Mouse (Mus musculus) midbrain, embryonic 15.5 days (tissue): ENCODE measurements around the gene Traf3ip1. TPM values are rescaled to one million over a fixed set of nuclear protein-coding genes. Genes with fewer than 3 reads are reported as not detected.
A peak's percentile ranks its signal among the peaks of the same experiment; 100 is the strongest.

ENCODE experiments used
- ATAC-seq: fragments of 200-750 bp; cut with Nextera tagmentation; replicated peaks from 2 replicates; pipeline ENCODE4 v1.8.0; 2017; ENCODE audit warnings: moderate TSS enrichment
- H3K27ac ChIP-seq: fragments of 300-500 bp; sonication (generic); 2 replicates; pipeline ENCODE4 v1.5.1; 2015; ENCODE audit warnings: mild to moderate bottlenecking, inconsistent platforms
- H3K27me3 ChIP-seq: fragments of 300-500 bp; sonication (generic); replicated peaks from 2 replicates; pipeline ENCODE4 v1.6.1; 2015; ENCODE audit warnings: inconsistent platforms
- H3K36me3 ChIP-seq: fragments of 300-500 bp; sonication (generic); replicated peaks from 2 replicates; pipeline ENCODE4 v1.6.1; 2015; ENCODE audit warnings: inconsistent platforms
- H3K4me1 ChIP-seq: fragments of 300-500 bp; sonication (generic); 2 replicates; pipeline ENCODE4 v1.6.1; 2015; ENCODE audit warnings: inconsistent platforms
- H3K4me2 ChIP-seq: fragments of 300-500 bp; sonication (generic); 2 replicates; pipeline ENCODE4 v1.6.1; 2015; ENCODE audit warnings: inconsistent platforms, mild to moderate bottlenecking, moderate library complexity
- H3K4me3 ChIP-seq: fragments of 300-500 bp; sonication (generic); 2 replicates; pipeline ENCODE4 v1.5.1; 2015; ENCODE audit warnings: mild to moderate bottlenecking, inconsistent platforms
- H3K9ac ChIP-seq: fragments of 300-500 bp; sonication (generic); 2 replicates; pipeline ENCODE4 v1.6.1; 2015; ENCODE audit warnings: mild to moderate bottlenecking, inconsistent platforms
- H3K9me3 ChIP-seq: fragments of 300-500 bp; sonication (generic); 2 replicates; pipeline ENCODE4 v1.6.1; 2016; ENCODE audit warnings: inconsistent platforms
- WGBS: fragments of 180-500 bp; shearing (Covaris S2); methylation state at CpG from one replicate; pipeline ENCODE4 v1.1.7; 2015; ENCODE audit warnings: mixed read lengths; 5-methylcytosine and 5-hydroxymethylcytosine counted together
- polyA plus RNA-seq: library from polyadenylated mRNA; unstranded; fragments of >200 nt; fragmentation: Nextera tagmentation; extraction: Ambion mirVana; gene quantifications from 2 replicates; pipeline ENCODE4 v1.2.1, GENCODE M21; 2015

Traf3ip1 gene
- polyA plus RNA-seq, 1 experiment from 2014 or later = 11.4 TPM

DNA sequence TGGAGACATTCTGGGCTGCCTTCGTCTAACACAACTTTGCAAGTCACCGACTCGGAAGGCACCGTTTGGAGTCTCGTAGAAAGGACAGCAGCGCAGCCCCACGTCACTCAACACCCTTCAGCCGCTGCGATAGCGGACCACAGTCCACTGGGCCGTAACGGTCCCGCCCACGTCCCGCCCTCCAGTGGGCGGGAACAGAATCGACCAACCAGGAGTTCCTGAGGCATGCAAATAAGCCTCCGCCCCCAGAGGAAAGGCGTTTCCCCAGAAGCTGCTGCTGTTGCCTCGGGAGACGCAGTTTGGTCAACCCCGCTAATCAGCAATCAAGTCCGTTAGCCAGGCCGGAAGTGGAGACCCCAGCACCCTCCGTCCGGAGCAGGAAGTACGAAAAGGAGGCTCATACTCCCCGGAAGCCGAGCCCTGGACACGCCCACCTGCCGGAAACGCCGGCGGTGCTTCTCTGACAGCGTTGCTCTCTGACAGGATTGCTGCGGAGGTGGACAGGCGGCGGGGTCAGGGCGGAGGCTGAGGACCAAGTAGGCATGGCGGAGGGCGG is 45.9 kb downstream of the Traf3ip1 start, which contains the start of gene Asb1:
Gene Asb1 (plus strand): TSS at position 274 of the 556 bp plus-strand sequence.
- Histone ChIP-seq H3K9me3 (no peaks in the 10 kb centered on the region), H3K27me3 (peaks cover 6% of the 10 kb centered on the region; the same call in 1 of the 2 replicates), H3K27ac (peak within 1 kb of the TSS; percentile 74), H3K4me3 (peak within 1 kb of the TSS; percentile 97), H3K36me3 (no peaks in the 10 kb centered on the region), H3K4me2 (peak within 1 kb of the TSS; percentile 97), H3K4me1 (peaks cover 23% of the 10 kb centered on the region), H3K9ac (peak within 1 kb of the TSS; percentile 86)
- under 1% methylated on average over 41 of the region's 41 CpGs for WGBS
- ATAC-seq = peak; percentile 98

DNA sequence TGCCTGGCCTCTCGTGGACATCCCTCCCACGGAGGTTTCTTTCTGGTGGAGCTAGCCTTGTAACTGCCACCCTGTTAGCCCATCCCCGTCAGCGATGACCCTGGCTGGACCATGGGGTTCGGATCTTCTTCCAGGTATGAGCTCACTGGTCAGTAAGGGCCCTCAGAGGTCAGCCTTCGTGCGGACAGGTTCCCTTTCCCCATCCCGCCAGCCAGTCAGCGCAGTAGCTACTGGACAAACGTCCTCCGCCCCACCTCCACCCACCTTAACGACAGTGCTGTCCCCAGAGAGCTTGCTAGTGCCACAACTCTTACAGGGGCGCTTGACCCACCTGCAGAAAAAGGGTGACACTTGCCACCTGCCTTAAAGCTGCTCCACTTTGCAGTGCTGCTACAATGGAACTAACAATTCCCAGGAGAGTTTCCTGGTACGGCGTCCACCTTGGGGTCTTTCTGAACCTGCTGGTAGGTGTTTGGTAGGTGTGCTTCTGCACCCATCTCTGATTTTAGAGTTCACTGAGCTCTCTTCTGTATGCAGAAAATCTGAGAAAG is 46.7 kb downstream of the Traf3ip1 start:
- Histone ChIP-seq H3K4me1 (peaks cover 23% of the 10 kb centered on the region), H3K36me3 (0 out of 2 replicates have a peak, but pooled peaks cover 3% of the 10 kb centered on the region), H3K4me3 (peak overlapping the region; percentile 97), H3K27ac (peak overlapping the region; percentile 74), H3K4me2 (peak overlapping the region; percentile 97), H3K9me3 (no peaks in the 10 kb centered on the region), H3K9ac (peak overlapping the region; percentile 86), H3K27me3 (peaks cover 6% of the 10 kb centered on the region; the same call in 1 of the 2 replicates)
- WGBS = 12% methylated on average over 15 of the region's 15 CpGs
- ATAC-seq = no peak

DNA sequence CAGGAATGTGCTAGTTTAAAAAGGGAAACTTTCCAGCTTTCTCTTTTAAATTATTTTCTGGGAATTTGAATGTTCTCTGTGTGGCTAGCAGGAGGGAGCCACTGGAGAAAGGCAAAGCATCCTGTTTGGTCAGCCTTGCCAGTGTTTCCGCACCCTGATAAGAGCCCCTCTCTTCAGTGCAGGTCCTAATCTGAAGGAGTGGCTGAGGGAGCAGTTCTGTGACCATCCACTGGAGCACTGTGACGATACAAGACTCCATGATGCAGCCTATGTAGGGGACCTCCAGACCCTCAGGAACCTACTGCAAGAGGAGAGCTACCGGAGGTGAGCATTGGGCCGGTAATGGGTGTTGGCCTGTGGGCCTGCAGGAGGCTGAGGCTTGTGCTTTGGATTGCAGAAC is 49.5 kb downstream of the Traf3ip1 start:
- peaks cover 10% of the 10 kb centered on the region for H3K36me3 ChIP-seq
- H3K4me1 ChIP-seq = peaks cover 31% of the 10 kb centered on the region
- no peak overlapping the region for H3K9ac ChIP-seq
- whole genome bisulfite sequencing = 89% methylated on average over 4 of the region's 4 CpGs
- no peak overlapping the region for H3K27ac ChIP-seq
- no peak overlapping the region for H3K4me3 ChIP-seq
- H3K4me2 ChIP-seq = no peak overlapping the region
- ATAC-seq = no peak
- H3K27me3 ChIP-seq = 0 out of 2 replicates have a peak, but pooled peaks cover 6% of the 10 kb centered on the region
- H3K9me3 ChIP-seq = no peaks in the 10 kb centered on the region

DNA sequence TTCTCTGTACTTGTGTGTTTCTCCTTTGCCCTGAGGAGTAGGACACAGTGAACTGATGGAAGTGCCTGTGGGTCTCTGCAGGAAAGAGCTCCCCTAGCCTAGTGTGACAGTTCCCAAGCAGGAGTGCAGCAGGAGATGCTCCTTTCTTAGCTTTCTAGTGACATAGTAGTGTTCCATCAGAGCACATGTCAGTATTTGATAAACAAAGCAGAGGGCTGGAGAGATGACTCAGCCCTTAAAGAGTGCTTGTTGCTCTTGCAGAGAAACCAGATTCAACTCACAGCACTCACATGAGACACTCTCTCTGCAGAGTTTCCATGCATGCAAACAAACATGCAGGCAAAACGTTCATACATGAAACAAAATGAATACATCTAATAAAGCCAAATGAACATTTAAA is 50.8 kb downstream of the Traf3ip1 start:
- Histone ChIP-seq H3K36me3 (peaks cover 10% of the 10 kb centered on the region), H3K9ac (no peak overlapping the region), H3K9me3 (no peaks in the 10 kb centered on the region), H3K4me2 (no peak overlapping the region), H3K4me3 (no peak overlapping the region), H3K4me1 (peaks cover 25% of the 10 kb centered on the region), H3K27ac (no peak overlapping the region), H3K27me3 (no peaks in the 10 kb centered on the region)
- no peak for ATAC-seq
- WGBS = 88% methylated on average over 1 of the region's 1 CpGs

DNA sequence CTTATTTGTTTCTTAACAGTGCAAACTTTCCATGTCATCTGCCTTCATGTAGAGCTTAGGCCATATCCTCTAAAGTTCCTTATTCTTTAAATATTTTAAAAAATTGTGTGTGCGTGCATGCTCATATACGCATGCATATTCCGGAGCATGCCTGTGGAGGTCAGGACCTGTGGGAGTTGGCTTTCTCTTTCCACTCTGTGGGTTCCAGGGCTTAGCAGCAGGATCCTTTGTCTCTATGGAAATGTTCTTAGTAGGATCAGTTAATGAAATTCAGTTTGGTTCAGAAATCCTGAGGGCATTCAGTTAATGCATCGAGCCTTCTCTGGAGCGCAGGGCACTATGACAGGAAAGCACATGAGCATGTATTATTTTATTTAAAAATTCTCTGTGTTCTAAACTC is 53.1 kb downstream of the Traf3ip1 start:
- H3K4me3 ChIP-seq = no peak overlapping the region
- H3K27me3 ChIP-seq = no peaks in the 10 kb centered on the region
- WGBS = 18% methylated on average over 5 of the region's 5 CpGs
- peaks cover 8% of the 10 kb centered on the region; the same call in 1 of the 2 replicates for H3K4me1 ChIP-seq
- H3K9me3 ChIP-seq = no peaks in the 10 kb centered on the region
- no peak for ATAC-seq
- H3K9ac ChIP-seq = no peak overlapping the region
- no peak overlapping the region for H3K4me2 ChIP-seq
- peaks cover 14% of the 10 kb centered on the region for H3K36me3 ChIP-seq
- no peak overlapping the region for H3K27ac ChIP-seq

DNA sequence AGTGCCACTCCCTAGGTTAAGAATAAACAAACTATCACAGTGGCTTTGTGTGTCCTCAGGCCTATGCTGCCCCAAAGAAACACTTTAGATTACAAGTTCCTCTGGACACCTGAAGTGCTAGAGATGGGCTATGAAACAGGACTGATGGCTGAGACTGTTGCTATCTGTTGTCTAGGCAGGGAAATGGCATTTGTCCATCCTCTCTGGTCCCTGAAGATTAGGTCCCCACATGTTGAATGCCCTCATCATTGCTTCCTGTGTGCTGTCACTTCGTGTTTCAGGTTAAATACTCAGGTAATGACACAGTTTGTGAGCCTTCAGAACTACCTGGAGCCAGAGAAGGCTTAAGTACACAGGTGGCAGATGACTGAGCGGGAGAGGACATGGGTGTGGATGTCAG is 54.6 kb downstream of the Traf3ip1 start:
- WGBS = 84% methylated on average over 2 of the region's 2 CpGs
- Histone ChIP-seq H3K4me2 (no peak overlapping the region), H3K9me3 (no peaks in the 10 kb centered on the region), H3K9ac (no peak overlapping the region), H3K27me3 (no peaks in the 10 kb centered on the region), H3K36me3 (peaks cover 18% of the 10 kb centered on the region), H3K27ac (no peak overlapping the region), H3K4me1 (peaks cover 8% of the 10 kb centered on the region; the same call in 1 of the 2 replicates), H3K4me3 (no peak overlapping the region)
- no peak for ATAC-seq

DNA sequence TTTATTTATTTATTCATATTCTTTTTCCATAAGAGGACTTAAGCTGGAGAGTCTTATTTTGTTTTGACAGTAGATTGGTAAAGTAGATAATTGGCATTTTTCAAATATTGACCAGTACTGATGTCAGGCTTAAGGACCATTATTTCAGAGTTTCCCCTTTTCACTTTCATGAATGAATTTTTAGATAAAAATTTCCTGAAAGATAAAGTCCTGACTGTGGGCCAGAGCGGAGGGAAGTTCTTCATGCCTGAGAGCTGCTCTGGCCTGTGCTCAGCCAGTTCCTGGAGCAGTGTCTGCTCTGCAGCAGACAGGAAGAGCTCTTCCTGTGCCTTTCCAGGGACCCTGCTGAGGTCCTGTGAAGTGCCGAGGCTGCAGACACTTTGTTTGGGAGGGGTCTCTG is 62.7 kb downstream of the Traf3ip1 start:
- 71% methylated on average over 2 of the region's 2 CpGs for WGBS
- peaks cover 21% of the 10 kb centered on the region; the same call in 1 of the 2 replicates for H3K36me3 ChIP-seq

DNA sequence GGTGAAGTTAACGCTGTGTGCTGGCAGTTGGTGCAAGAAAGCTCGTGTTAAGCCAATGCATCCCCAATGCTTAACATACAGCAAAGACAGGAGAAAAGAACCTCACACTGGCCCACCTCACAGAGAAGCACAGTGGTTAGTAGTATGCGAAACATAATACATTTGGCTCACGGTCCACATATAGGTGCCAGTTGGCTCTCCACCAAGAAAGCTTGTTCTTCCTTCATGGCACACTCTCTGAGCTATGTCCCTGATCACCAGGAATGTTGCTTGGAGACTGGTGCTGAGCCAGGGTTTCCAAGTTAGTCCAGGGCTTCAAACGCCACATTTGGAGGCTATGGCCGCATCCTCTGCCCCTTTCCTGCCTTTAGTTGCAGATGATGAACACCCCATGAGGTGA is 66.8 kb downstream of the Traf3ip1 start:
- Histone ChIP-seq H3K27me3 (no peaks in the 10 kb centered on the region), H3K9ac (no peak overlapping the region), H3K27ac (no peak overlapping the region), H3K36me3 (no peaks in the 10 kb centered on the region), H3K4me2 (no peak overlapping the region), H3K9me3 (no peaks in the 10 kb centered on the region), H3K4me1 (no peaks in the 10 kb centered on the region), H3K4me3 (no peak overlapping the region)
- no peak for ATAC-seq
- WGBS = 83% methylated on average over 6 of the region's 6 CpGs

More for the DNA sequence above, 62.7 kb downstream of the Traf3ip1 start:
- no peaks in the 10 kb centered on the region for H3K9me3 ChIP-seq
- H3K27ac ChIP-seq = no peak overlapping the region
- H3K4me2 ChIP-seq = no peak overlapping the region
- ATAC-seq = no peak
- H3K9ac ChIP-seq = no peak overlapping the region
- H3K4me3 ChIP-seq = no peak overlapping the region
- no peaks in the 10 kb centered on the region for H3K4me1 ChIP-seq
- H3K27me3 ChIP-seq = no peaks in the 10 kb centered on the region

DNA sequence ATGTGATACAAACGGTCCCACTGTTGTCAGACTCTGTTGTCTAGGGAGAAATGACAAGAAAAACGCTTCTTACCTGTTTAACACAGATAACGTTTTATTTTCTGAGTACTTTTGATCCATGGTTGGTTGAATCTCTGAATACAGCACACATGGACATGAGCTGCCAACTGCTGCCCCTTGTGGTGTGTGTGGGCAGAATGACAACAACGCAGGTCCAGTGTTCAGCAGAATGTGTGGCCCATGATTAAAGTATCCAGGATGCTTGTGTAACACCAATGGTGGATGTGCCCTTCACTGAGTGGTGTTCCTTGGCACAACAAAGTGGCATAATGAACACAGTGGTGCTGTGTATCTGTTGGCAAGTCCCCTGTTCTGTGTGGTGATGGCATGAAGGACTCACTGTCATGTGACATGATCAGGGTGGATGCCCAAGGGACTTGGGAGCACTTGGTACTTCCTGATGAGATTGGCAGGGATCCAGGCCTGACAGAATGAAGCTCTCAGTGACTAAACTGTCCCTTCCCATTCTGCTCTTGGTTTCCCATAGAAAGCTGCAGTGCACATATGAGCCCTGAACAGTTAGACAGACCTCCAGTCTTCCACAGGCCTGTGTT is 68.6 kb downstream of the Traf3ip1 start:
- no peaks in the 10 kb centered on the region for H3K36me3 ChIP-seq
- no peaks in the 10 kb centered on the region for H3K27me3 ChIP-seq
- no peak overlapping the region for H3K27ac ChIP-seq
- H3K4me1 ChIP-seq = no peaks in the 10 kb centered on the region
- ATAC-seq = no peak
- no peak overlapping the region for H3K4me2 ChIP-seq
- no peak overlapping the region for H3K9ac ChIP-seq
- WGBS = 87% methylated on average over 4 of the region's 4 CpGs
- H3K4me3 ChIP-seq = no peak overlapping the region
- H3K9me3 ChIP-seq = no peaks in the 10 kb centered on the region

DNA sequence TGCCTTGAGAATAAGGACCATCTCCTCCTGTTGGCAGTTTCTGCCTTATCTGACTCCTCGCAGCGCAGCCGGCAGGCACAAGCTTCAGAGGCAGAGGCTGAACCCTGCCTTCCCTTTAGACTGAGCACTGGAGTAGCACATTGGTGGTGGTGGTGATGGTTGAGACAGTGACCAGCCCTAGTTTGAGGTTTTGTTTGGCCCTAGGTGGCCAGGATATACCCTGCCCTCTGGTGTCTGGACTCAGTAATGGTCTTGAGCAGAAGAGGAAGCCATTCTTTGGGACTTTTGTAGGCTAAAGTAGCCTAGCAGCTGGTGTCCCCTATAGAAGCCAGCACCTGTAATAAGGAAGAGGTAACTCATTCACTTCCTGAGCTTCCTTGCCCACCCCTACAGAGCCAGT is 69.6 kb downstream of the Traf3ip1 start:
- H3K27ac ChIP-seq = no peak overlapping the region
- H3K9me3 ChIP-seq = no peaks in the 10 kb centered on the region
- 82% methylated on average over 3 of the region's 3 CpGs for WGBS
- ATAC-seq = no peak
- H3K4me3 ChIP-seq = no peak overlapping the region
- no peak overlapping the region for H3K4me2 ChIP-seq
- H3K9ac ChIP-seq = no peak overlapping the region
- H3K36me3 ChIP-seq = no peaks in the 10 kb centered on the region
- H3K27me3 ChIP-seq = no peaks in the 10 kb centered on the region
- no peaks in the 10 kb centered on the region for H3K4me1 ChIP-seq

DNA sequence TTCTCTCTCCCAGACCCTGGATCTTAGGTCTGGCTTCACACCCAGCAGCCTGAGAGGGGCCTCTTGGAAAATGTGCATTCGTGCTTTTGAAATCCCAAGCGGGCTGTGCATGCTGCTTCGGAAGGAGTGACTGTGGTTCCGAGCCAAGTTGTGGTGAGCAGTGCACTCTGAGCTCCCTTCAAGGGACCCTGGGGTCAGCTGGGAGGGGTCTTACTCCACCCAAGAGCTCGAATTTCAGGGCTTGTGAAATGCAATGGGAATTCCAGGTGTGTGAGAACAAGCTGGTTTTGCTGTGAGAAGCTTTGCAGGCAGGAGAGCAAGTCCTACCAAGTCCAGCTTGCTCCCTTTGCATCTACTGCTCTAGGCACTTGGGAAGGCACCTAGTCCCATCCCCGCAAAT is 70.2 kb downstream of the Traf3ip1 start:
- no peak overlapping the region for H3K4me2 ChIP-seq

DNA sequence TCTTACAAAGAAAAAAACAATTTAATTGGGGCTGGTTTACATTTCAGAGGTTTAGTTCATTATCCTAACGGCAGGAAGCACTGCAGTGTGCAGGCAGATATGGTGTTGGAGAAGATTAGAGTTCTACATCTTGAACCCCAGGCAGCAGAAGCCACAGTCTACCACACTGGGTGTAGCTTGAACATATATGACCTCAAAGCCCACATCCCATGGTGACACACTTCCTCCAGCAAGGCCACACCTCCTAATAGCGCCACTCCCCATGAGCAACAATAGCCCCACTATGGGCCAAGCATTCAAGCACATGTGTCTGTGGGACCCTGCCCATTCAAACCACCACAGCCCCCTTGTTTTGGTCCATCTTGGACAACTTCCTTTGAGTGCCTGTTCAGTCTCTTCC is 72.8 kb downstream of the Traf3ip1 start:
- H3K4me3 ChIP-seq = no peak overlapping the region
- 81% methylated on average over 2 of the region's 2 CpGs for WGBS
- H3K9me3 ChIP-seq = no peaks in the 10 kb centered on the region
- H3K36me3 ChIP-seq = no peaks in the 10 kb centered on the region
- H3K9ac ChIP-seq = no peak overlapping the region
- H3K27ac ChIP-seq = no peak overlapping the region
- ATAC-seq = no peak
- no peak overlapping the region for H3K4me2 ChIP-seq
- no peaks in the 10 kb centered on the region for H3K4me1 ChIP-seq
- no peaks in the 10 kb centered on the region for H3K27me3 ChIP-seq

More for the DNA sequence above, 70.2 kb downstream of the Traf3ip1 start:
- WGBS = 69% methylated on average over 6 of the region's 6 CpGs
- Histone ChIP-seq H3K4me1 (no peaks in the 10 kb centered on the region), H3K4me3 (no peak overlapping the region), H3K36me3 (no peaks in the 10 kb centered on the region), H3K27me3 (no peaks in the 10 kb centered on the region), H3K27ac (no peak overlapping the region), H3K9me3 (no peaks in the 10 kb centered on the region), H3K9ac (no peak overlapping the region)
- no peak for ATAC-seq

DNA sequence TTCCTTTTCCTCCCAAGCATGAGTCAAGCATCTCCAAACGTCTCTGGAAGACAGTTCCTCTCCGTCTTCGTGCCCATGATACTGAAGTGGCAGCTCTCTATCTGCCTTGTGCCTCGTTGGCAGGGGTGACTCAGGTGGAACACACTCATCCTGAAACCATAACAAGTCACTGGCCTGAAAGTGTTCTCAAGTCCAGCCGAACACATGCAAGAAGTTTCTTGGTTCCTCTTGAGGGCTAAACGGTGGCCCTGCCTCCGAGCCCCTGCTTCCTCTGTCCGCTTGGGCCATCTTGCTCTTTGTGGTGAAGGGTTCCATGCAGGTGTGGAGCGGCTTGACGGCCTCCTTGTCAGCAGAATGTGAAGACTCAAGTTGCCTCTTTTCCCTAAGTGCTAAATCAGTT is 78.0 kb downstream of the Traf3ip1 start:
- Histone ChIP-seq H3K27ac (no peak overlapping the region), H3K4me3 (no peak overlapping the region), H3K36me3 (no peaks in the 10 kb centered on the region), H3K9me3 (no peaks in the 10 kb centered on the region), H3K9ac (no peak overlapping the region), H3K27me3 (no peaks in the 10 kb centered on the region), H3K4me1 (no peaks in the 10 kb centered on the region), H3K4me2 (no peak overlapping the region)
- 87% methylated on average over 10 of the region's 10 CpGs for WGBS
- ATAC-seq = no peak
